Mouse (Mus musculus) embryo, embryonic 9.5 days (tissue): Measurements from ENCODE around the gene Guf1.

Experiments used
- DNase-seq: peaks from one replicate; pipeline ENCODE4 v3.0.0-alpha.2; 2017; ENCODE audit errors: extremely low spot score

Guf1 gene

DNA sequence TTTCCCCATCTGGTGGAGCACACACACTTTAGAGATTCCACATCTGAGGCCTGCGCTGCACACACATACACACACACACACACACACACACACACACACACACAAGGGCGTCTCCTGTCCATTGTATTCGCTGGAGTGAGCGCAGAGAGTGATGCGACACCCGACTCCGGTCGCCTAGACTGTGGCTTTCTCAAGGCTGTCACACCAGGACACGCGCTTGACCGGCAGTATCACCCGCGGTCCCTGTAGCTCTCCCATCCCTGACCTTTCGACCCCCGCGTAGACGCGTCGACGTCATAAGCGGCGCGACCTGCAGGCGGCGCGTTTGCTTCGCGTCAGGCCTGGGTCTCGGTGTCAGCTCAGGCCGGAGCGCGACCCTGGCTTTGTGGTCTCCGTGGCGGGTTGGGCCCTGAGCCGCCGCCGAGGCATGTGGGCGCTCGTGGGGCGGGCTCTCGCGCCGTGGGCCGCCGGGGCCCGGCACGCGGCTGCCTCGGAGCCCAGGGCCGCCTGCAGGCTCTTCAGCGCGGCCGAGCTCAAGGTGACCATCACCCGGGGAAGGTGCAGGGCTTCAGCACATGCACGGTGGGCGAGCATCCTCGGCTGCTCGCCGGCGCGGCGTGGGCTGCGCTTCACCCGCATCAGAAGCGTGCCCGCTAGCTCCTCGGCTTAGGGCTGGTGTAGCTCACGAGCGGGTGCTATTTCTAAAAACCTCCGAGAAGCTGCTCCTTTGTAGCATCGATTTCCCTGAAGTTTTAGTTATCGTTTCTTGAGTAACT, at the start of gene Guf1:
Gene Guf1, plus strand, starts transcription at position 296 of the 776 bp plus-strand sequence.
- peak; percentile 98 for DNase-seq

GRCm38 (mm10) chr5:69507045-69507444, 49.7 kb upstream of the Guf1 start:
- DNase-seq = no peak

DNA sequence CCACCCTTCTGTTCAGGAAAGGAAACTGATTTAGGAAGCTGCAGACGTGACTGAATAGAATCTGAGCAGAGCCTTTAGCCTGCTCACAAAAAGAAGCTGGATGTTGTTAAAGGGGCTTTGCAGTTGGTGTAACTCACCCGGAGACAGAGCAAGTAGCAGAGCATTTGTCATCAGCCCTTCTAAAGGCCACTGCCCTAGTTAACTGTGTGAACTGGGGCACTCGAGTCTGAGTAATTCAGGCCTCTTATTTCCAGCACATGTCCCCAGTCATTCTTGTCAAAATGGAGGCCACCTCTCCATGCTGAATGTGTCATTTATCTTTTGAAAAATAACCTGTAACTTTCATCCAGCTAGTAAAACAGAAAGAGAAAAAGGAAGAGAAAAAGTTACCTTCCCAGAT, 45.1 kb upstream of the Guf1 start:
- DNase-seq = no peak

- no peak for DNase-seq
These were observed 44.5 kb upstream of the Guf1 start for GRCm38 (mm10) chr5:69512203-69512602.

DNA sequence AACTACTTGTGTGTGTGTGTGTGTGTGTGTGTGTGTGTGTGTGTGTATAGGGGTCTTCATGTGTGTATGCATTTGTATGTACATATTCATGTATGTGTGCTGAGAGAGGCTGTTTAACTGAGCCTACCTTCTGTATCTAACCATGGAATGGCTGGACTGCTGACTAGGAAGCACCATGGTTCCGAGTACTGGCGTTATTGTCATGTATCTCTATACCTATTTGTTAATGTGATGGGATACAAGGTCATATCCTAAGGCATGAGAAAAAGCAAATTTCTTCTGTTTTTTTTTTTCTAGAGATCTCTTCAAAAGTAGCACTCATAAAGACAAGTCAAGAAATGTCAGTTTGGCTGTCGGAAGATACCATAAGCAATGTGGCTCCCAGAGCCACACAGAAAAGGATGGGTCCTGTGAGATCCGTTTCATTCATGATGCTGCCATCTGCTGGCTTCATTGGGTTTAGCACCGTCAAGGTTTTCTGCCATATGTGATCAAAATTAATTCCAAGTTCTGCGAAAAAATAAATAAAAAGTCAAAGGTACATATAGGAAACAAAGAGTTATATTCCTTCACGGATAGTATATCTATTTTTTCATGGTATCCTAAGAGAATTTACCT, 36.0 kb upstream of the Guf1 start:
- DNase-seq = peak; percentile 29

GRCm38 (mm10) chr5:69522064-69522463, 34.7 kb upstream of the Guf1 start:
- no peak for DNase-seq

GRCm38 (mm10) chr5:69523944-69524343, 32.8 kb upstream of the Guf1 start:
- DNase-seq = no peak

- DNase-seq = no peak
These were observed 15.0 kb upstream of the Guf1 start for GRCm38 (mm10) chr5:69541680-69542079.

GRCm38 (mm10) chr5:69542489-69542888, 14.2 kb upstream of the Guf1 start, which contains the start of gene Yipf7:
Yipf7 (minus strand) TSS chr5:69542648.
- no peak for DNase-seq

DNA sequence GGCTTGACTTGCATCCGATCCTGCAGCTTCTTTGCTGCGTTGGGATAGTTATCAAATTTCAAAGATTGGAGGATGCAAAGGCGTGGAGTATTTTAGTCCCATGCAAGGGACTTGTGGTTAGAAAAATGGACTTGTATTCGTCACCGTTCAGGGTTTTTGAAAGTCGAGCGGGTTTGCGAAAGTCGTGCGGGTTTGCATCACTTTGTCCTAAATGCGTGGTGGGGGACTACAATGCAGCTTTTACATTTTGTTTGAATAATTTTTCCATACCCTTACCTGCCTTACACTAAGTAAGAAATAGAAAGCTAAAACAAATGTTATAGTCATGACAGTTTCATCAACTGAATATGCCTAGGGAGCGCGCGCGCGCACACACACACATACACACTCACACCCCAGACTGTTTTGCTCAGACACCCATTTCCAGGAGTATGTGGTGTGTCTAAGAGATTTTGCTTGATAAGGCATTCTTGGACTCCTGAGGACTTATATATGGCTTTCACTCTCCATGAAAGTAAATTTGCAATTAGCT, 747 bp downstream of the Guf1 start:
- DNase-seq = peak; percentile 31

GRCm38 (mm10) chr5:69591640-69592461, 35.1 kb downstream of the Guf1 start, which contains the start of gene Gnpda2:
Gnpda2 (minus strand) TSS chr5:69592340.
- DNase-seq = peak; percentile 87

- DNase-seq = no peak
These were observed 44.3 kb downstream of the Guf1 start for GRCm38 (mm10) chr5:69601027-69601426.

GRCm38 (mm10) chr5:69613209-69613796, 56.6 kb downstream of the Guf1 start:
- peak; percentile 19 for DNase-seq

GRCm38 (mm10) chr5:69620899-69621298, 64.2 kb downstream of the Guf1 start:
- no peak for DNase-seq
